Mouse (Mus musculus) erythroid progenitor cell, adult 5-6 weeks (primary cell): ENCODE measurements around the gene Gfi1b. TPM values are rescaled to one million over a fixed set of nuclear protein-coding genes. Genes with fewer than 3 reads are reported as not detected.

Source experiments
- ATAC-seq: replicated peaks from 2 replicates; pipeline ENCODE4 v1.8.0; 2016; ENCODE audit warnings: moderate number of reproducible peaks, mild to moderate bottlenecking, moderate TSS enrichment, inconsistent platforms; ENCODE audit not compliant: poor library complexity, low FRiP score, severe bottlenecking
- total RNA-seq, 2 experiments: library from RNA; stranded (forward) in 1 of 2; stranded (reverse) in 1 of 2; fragments of 150-400 nt in 1 of 2; fragments of 186-747, 209-891 nt in 1 of 2; gene quantifications; 2 replicates each; pipeline versions ENCODE4 v1.2.3 to v1.2.4; 2015 to 2017; ENCODE audit warnings: low replicate concordance in 2 of 2

Gene Gfi1b
- total RNA-seq, 2 experiments from 2014 or later, result 88.3 to 130 TPM

DNA sequence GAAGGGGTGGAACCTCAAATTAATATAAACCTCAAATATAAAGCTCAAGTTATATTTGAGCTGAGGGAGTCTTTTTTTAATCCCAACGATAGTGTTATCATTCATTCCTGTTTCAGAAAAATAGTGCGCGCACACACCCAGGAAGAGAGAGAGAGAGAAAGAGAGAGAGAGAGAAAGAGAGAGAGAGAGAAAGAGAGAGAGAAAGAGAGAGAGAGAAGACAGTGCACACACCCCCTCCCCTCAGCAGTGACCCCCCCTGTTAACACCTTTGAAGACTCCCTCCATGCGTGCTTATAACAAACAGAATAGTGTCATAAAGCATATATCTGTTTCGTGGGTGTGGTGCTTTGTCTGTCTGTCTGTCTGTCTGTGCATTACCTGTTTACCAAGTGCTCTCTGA is 18.2 kb downstream of the Gfi1b start:
- ATAC-seq, result no peak

- ATAC-seq, result peak; percentile 85
Measured at GRCm38 (mm10) chr2:28601720-28602590, 19.8 kb downstream of the Gfi1b start.

GRCm38 (mm10) chr2:28599569-28599900 is 22.2 kb downstream of the Gfi1b start:
- ATAC-seq, result no peak

DNA sequence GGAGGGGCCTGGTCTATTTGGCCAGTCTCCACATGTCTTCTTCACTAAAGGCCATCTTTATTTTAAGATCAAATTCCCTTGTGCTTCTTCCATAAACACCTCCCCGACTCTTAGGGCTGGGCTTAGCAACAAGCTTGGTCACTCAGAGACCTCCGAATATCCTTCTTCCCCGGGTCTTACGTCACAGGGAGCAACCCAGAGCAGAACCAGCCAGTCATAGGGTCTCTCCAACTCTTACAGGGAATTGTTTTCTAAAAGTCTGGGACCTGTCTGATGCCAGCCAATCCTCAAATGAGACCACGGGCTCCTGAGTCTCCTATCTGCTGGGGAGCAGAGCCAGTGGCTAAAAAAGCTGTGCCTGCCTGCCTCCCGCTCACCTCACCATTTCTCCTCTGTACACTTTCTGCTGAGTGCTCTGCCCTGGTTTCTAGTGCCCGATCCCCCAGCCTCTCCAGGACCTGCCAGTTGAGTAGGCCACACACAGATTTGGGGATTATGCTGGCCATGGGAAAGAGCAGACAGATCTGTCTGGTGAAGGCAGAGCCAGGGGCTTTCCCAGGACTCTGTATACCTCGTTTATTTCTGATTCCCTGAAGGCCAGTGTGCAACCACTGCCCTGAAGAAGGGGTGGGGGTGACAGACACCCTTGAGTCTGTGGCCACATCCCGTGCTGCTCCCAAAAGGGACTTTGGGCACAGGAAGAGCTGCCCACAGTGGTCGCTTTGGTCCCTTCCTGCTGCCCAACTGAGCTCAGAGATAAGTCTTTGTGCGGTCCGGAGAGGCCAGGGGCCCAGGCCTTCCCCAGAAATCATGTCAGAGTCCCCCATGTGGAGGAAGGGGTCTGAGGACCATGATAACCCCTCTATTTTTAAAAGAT is 22.9 kb downstream of the Gfi1b start:
- ATAC-seq, result no peak

GRCm38 (mm10) chr2:28597733-28598547 is 23.8 kb downstream of the Gfi1b start:
- peak; percentile 16 for ATAC-seq

GRCm38 (mm10) chr2:28596998-28597397 is 24.8 kb downstream of the Gfi1b start:
- ATAC-seq, result no peak

DNA sequence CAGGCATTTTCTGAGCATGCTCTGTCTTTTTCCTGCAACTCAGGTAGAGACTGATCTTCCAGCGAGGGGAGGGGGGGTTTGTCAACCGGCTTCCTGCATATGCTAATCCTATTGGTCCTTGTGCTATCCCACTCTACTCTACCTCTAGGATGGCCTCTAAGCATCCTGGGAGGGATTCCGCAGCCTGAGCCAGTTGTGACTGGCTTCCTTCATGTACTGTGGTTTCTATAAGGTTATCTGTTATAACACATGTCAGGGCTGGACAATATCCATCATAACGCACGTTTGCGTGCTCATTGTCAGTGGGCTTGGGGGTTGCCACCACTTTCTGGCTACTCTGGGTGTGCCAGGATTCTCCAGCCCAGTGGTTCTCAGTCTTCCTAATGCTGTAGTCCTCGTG is 25.8 kb downstream of the Gfi1b start:
- peak; percentile 64 for ATAC-seq

GRCm38 (mm10) chr2:28592809-28593208 is 29.0 kb downstream of the Gfi1b start:
- peak; percentile 80 for ATAC-seq

DNA sequence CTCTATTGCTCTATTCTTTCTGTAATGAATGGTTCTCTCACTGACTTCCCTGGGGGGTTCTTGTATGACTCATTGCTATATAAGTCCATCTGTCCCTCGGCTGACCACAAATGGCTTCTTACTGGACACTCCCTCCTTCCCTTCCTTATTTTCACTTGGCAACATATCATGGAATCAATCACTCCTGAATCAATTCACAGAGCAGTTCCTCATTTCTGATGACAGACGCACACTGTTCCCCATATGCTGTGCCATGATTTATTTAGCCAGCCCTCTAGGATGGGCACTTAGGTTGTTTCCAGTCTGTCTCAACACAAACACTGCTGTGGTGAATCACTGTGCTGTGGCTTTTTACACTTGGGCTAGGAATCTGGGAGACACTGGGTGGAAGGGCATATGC is 30.3 kb downstream of the Gfi1b start:
- no peak for ATAC-seq

GRCm38 (mm10) chr2:28588574-28588973 is 33.2 kb downstream of the Gfi1b start:
- no peak for ATAC-seq

DNA sequence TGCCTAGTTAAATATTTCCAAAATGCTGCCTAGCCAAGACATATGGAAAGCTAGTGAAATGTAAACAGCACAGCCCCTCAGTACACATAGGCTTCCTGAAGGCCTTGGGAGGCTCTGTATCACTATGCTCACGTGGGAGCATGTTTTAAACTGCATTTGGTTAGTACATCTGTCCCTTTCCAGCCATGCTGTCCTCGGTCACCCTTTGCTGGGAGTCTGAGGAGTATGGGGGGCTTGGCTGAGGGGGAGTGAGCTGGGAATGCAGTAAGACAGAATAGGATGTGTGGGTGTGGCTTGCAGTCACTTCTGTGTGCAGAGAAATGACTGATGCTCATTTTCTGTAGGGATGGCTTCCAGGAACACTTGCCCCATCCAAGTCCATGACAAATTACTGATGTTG is 36.1 kb downstream of the Gfi1b start:
- ATAC-seq, result no peak

- peak; percentile 73 for ATAC-seq
Measured at GRCm38 (mm10) chr2:28585043-28585571, 36.7 kb downstream of the Gfi1b start.

GRCm38 (mm10) chr2:28583651-28584050 is 38.1 kb downstream of the Gfi1b start, which contains the start of gene Gtf3c5:
Gene Gtf3c5 (minus strand): TSS chr2:28583751.
- ATAC-seq, result no peak

DNA sequence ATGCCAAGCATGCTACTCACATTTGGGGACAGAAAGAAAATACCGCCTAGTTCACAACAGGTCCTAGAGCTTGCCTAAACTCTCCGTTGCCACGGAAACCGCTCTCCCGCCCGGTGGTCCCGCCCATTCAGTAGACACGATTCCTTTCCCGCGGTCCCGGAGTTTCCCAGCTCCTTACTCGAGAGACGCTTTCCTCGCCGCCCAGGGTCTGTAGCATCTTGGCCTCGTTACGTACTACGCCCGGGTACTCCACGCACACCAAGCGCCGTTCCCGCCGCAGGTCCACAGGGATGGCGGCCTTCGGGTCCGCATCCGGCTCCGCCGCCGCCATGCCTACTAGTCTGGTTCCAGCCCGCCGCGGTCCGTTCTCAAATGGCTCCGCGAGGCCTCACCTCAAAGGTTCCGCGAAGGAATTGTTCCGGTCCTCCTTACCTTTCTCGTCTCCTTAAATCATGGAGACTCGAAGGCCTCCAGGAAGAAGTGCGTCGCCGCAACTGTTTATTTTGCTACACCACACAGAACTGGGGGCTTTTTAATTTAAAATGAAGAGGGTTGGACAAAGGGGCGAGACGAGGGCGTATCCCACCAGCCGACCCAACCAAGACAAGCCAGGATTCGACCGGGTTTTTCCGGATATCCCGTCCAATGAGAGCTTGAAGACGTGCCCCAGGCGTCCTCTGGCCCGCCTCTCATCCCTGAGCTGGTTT is 39.0 kb downstream of the Gfi1b start:
- ATAC-seq, result peak; percentile 86

DNA sequence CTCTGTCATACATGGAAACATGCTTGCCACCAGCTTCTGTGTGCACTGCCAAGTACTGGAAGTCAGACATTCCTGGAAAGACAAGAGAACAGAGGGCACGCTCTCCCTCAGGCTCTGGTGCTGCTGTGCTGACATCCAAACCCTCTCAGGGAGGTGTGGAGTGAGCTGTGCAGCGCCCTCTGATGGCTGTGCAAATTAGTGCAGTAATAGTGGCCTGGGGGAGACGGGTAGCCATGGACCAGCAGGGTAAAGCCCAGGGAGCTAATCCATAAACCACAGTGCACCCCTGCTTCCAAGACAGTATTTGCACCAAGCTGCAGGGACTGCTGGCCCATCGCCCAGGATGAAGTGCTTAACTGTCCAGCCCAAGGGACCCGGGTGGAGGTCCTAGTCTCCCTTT is 43.8 kb downstream of the Gfi1b start:
- no peak for ATAC-seq

DNA sequence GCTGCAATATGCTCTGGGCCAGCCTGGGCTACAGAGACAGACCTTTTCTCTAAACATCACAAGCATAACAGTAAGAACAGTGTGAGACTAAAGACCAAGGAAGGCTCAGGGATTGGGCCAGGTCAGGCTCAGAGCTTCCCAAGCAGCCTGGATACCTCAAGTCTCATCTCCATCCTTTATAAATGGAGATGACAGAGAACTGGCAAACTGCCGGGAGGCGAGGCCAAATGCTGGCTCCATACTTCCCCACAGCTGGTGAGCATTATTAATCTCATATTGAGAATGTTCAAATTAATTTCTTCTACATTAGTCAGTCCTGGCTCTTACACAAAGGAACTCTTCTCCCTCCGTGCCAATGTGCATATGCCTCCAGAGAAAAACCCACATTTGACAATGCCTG is 45.0 kb downstream of the Gfi1b start:
- ATAC-seq, result no peak

GRCm38 (mm10) chr2:28575341-28575740 is 46.4 kb downstream of the Gfi1b start:
- no peak for ATAC-seq

- ATAC-seq, result no peak
Measured at GRCm38 (mm10) chr2:28569903-28570302, 51.9 kb downstream of the Gfi1b start.

GRCm38 (mm10) chr2:28566545-28566944 is 55.2 kb downstream of the Gfi1b start:
- no peak for ATAC-seq
